Mouse (Mus musculus) retina, postnatal 1 day (tissue): ENCODE data around the gene Zbed4.

ENCODE experiments used
- DNase-seq: peaks from one replicate; pipeline ENCODE4 v3.0.0-alpha.2; 2012

Zbed4 gene

DNA sequence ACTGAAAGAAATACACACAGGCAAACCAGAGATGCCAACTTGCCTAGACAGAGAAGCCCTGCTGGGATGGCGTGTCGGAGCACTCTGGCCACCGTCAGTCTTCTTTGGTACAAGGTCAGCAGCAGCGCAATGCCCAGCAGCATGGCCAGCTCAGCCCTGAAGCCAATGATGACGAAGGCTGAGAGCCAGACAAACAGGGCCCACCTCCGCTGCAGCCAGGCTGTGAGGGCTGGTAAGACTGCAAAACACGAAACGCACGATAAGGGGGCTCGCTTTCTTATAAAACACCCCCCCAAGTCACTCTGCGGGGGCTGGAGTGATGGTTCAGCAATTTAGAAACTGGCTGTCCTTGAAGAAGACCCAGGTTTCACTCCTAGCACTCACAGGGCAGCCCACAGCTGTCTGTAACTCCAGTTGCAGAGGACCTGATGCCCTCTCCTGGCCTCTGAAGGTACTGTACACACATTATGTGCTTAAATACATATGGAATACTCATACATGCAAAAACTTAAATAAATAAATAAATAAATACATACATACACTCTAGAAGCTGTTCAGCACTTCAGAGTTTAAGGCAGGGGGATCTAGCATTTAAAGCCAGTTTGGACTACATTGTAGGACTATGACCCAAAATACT, 63.1 kb downstream of the Zbed4 start:
- no peak for DNase-seq

DNA sequence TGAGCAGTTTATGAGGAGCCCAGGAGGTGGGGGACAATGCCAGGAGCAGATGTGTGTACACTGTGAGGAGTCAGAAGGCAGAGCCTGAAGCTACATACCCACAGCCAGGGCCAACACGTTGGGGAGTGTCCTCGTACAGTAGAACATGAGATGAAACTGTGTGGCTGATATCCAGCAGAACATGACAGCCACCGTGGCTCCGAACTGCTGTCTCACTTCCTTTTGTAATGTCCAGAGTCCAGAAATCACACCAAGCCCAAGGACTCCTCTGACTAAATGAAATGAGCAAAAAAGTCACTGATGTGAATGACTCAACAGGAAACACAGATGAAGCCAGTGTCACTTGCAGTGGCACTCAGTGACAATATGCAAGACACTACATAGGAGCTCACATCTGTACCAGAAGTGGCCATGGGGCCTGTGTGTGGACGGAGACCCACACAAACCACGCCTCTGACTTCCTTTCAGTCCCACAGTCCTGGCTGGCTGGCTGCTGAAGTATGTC, 63.8 kb downstream of the Zbed4 start:
- DNase-seq, result no peak

DNA sequence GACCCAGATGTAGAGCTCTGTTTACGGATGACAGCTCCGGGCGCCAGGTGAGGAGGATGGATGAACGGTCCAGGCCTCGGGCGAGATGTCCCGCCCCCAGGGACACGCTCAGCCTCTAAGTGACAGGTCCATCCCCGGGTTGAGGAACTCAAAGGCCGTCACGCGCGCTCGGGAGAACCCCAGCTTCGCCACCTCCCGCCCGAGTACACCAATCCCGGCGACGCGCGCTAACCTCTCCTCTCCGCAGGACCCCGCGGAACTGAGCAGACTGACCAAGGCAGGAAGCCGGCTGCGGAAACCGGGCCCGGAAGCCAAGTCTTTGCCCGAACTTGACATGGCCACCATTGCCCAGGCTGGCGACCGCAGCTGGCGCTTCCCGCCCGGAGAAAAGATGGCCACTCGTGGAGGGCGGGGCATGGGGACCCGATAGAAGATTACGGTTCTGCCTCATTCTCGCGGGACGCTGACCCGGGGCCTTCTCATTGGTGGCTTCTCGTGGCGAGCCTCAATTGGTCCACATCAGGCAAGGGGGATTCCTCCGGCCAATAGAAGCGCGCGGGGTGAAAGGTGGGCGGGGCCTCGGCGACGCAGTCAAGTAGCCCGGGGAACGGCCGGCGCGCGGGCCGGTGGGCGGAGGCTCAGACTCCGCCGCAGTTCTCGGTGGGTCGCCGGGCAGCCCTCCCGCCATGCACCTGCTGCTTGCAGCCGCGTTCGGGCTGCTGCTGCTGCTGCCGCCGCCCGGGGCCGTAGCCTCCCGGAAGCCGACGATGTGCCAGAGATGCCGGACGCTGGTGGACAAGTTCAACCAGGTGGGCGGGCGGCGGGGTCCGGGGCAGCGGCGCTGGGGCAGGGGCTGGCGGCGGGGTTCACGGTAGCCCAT, 67.8 kb downstream of the Zbed4 start, which contains the start of the genes Alg12 and Creld2:
TSS of gene Alg12 (minus strand) at position 293 of the 880 bp plus-strand sequence.
TSS of gene Creld2 (plus strand) at position 621 of the 880 bp plus-strand sequence.
- peak; percentile 100 for DNase-seq

DNA sequence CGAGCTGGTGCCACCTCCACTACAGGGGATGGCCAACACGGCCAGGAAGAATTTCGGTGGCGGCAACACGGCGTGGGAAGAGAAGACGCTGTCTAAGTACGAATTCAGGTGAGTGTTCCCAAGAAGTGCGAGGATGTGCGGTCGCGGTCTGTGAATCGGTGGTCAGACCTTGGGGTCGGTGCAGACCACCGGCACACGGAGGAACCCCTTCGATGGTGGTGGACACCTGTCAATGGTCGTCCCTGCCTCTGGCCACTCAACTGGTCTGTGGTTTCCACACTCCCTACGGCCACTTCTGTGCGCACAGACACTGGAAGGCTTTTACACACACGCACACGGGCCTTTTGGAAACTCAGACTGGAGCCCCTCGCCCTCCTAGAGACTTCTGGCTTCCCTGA, 68.4 kb downstream of the Zbed4 start:
- DNase-seq, result no peak

DNA sequence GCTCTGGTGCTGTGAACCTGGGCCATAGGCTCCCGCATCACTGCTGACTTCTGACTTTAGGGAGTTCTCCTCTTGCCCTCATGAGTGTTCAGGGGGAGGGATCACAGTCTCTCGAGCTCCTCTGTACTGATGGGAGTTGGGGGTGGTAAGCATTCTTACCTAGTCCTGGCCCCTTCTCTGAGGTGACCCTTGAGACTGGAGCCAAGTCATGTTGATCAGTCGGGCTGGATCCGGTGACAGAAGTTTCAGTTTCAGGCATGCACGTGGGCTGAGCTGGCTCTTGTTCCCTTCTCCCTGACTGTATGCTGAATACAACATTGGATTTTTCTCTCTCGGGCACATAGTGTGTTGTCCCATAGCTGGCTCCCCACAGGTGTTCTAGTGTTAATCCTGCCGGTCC, 69.9 kb downstream of the Zbed4 start:
- no peak for DNase-seq

DNA sequence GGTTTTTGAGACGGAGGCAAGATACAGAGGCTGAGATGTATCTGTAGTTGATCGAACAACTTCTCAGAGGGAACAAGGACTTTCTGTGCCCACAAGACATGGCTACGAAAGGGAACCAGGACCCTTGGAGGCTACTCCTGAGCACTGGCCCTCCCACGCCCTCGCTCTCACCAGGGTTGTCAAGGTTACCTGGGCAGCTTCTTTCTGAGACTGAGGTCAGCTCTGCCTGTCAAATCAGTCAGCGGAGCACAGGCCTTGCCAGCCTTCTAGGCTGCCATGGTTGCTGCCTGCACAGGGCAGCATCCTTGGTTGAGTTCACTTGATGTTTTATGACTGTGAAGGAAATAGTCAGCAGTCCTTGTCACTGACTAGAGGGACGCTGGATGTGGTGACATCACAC, 71.1 kb downstream of the Zbed4 start:
- no peak for DNase-seq

DNA sequence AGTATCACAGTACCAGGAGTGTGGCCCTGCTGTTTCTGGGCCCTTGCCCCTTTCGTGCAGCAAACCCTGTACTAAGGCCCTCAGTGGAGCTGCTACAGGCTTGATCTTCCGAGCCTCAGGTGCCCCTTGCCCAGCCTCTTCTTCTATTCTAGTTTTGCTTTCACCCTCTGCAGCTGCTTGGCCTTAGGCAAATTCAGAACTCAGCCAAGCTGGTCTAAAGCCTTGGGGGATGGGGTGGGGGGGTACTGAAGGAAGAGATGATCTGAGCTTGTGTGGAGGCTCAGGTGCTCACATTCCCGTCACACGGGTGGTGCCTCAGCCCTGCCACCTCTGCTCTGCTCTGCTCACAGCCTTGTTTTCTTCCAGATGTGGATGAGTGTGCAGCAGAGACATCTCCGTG, 71.9 kb downstream of the Zbed4 start:
- no peak for DNase-seq

DNA sequence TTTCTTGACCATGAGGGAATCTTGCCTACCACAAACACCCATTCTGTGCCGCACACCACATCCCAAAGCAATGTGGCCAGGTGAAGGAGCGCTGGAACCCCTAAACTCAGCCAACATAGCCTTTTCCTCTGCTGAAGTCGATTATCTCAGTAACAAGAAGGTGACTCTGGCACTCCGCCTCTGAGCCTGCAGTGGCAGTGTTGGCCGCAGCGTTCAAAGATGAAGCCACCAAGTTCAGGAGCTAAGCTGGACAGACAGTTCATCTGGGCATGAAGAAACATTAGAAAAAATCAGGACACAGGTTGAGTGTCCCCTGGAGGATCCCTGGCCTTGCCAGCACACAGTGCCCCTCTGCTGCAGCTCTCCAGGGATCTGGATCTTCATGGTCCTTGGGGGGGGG, 76.0 kb downstream of the Zbed4 start:
- no peak for DNase-seq

DNA sequence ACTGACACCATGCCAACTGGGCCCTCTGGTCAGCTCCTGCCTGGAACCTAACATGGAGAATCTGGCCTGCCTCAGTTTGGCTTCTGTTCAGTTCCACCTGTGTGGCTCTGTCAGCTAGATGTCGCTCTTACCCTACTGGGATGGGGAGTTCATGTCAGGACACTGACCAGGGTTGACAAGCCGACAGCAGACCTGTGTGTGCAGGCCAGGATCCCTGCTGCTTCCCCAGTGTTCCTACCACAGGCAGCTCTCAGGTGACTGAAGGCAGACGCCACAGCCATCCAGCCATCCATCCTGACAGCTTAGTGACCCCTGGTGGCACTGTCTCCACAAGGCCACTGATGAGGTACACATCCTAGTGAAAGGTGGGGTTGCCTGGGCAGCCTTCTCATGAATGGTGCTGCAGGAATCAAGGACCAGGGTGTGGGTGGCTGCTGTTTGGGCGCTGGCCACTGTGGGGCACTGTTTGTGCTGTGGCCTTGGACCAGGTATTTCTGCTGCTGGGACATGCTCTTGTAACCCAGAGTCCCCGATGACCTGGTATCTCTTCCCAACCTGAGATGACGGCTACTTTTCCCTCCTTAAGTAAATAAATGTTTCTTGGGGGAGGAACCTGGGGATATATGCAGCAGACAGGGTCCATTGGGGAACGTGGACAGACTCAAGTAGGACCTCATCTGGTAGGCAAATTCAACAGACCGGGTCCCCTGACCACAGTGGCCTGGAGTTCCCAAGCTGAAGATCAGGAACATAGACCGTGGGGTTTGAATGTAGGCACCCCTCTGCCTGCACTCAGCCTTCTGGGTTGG, 76.7 kb downstream of the Zbed4 start:
- peak; percentile 64 for DNase-seq

DNA sequence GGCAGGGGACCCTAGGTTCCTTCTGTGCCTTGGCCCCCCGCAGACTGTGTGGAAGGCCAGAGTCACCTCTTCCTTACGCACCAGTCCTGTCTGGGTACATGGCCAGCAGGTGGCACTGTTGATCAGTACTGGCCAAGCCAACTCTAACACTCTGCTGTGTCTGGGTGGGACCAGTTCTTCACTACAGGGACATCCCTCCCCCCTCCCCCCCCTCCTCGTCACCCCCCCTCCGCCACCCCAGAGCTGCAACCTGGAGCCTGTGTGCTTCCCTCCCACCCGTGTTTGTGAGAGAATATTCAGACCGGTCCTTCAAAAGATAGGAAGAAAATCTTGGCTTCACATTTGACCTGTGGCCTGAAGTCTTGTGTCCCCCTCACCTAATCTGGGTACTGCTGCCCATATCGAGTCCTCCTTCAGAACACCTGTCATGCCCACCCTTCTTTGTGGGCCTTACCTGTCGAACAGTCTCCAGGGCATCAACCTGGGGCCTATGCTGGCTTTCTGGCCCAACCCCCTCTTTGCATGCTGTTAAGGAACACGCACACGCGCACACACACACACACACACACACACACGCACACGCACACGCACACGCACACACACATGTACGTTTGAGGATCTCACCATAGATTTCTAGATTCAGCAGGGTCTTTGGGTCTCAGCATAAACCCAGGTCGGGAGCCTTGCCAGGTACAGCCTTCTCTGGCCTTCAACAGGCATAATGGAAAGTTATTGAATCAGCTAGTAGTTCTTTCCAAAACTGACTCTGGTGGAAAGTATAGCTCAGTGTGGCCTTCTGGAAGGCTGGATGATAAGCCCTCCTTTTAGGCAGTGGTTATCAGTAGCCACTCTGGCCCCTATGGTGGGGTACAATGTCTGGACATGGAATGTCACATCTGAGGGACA, 77.6 kb downstream of the Zbed4 start:
- peak; percentile 88 for DNase-seq

DNA sequence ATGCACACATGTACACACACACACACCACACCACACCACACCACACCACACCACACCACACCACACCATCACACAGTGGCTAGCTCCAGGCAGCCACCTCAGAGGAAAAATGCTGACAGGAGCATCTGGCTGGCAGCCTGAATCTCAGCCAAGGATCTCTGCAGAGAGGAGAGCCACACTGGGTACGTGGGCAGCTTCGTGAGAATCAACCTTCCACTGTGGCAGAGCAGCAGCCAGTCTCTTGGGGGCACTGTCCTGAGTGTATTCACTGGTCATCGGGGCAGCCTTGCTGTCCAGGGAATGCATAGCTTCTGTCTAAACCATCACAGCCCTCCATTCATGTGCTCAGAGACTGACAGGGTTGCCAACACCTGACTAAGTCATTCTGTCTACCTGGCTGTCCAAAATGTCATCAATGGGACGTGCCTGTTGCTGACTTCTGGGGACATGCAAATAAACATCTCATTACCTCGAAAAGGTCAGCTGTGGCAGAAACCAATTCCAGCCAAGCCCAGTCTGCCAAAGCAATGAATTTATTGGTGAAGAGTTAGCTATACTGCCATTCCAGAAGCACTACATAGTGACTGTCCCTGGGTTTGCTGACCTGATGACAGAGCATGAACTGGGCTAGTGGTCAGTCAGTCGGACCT, 78.5 kb downstream of the Zbed4 start:
- no peak for DNase-seq

DNA sequence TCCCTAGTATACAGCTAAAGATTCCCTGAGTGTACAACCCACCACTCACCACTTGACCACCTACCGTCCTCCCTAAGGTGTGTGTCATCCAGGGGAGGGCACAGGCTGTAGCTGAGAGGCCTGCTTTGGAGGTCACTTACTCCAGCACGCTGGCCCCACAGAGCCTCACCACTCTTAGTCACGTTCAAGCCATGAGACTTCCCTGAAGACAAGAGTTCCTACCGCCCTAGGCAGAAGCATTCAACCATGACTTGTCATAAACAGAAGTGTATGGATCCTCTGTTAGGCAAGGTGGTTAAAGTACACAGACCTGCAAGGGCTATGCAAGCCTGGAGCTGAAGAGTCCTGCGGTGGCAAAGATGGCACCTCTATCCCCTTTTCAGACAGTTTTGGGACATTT, 79.2 kb downstream of the Zbed4 start:
- no peak for DNase-seq

DNA sequence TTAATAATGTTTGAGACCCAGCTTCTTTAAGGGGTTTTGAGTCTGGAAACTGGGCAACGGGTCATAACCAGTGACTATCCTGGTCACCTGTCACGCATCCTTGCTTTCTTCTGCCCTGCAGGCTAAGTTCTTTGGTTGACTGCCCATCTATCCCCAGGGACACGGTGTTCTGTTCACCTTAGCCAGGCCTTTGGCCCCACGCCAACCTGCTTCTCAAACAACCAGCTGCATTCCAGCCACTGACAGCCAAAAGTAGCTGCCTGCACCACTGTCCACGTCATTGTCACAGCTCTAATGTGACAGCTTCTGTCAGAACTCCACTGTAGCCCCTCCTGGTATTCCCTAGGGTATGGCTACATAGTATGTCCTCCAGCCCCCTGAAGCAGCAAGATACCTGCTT, 80.0 kb downstream of the Zbed4 start:
- DNase-seq, result no peak

DNA sequence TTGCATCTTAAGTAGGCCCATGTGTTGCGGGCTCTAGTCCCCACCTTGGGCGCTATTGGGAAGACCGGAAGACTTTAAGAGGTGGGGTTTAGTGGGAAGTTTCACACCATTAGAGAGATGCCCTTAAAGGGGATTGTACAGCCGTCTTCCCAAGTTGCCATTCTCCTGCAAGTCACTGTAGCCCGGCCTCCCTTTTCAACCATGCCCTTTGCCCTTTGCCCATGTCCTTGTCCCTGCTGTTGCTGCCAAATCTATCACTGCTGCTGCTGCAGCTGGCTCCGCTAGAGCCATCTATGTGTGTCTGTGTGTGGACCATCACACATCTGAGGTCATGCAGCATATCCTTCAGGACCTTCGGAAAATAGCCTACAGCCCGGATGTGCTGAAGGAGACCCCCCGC, 81.1 kb downstream of the Zbed4 start:
- DNase-seq, result no peak
